Mouse (Mus musculus) C2C12 (cell line): ENCODE results near the gene Ctla2b.

ENCODE experiments used
- CEBPB ChIP-seq: IDR thresholded peaks from one replicate; pipeline ENCODE4 v1.6.1; 2011; ENCODE audit warnings: low read depth, mild to moderate bottlenecking, control low read depth, moderate library complexity
- CTCF ChIP-seq: IDR thresholded peaks from one replicate; pipeline ENCODE4 v1.5.1; 2011; ENCODE audit not compliant: control insufficient read depth, insufficient read depth, insufficient read length
- FOSL1 ChIP-seq: IDR thresholded peaks from one replicate; pipeline ENCODE4 v1.8.0; 2011; ENCODE audit warnings: mild to moderate bottlenecking, low read length; ENCODE audit not compliant: poor library complexity, insufficient read depth, severe bottlenecking
- MAX ChIP-seq: IDR thresholded peaks from one replicate; pipeline ENCODE4 v1.6.1; 2011; ENCODE audit warnings: mild to moderate bottlenecking, control low read depth
- MYOG ChIP-seq: IDR thresholded peaks from one replicate; pipeline ENCODE4 v1.6.1; 2011; ENCODE audit not compliant: control insufficient read depth, insufficient read length; ENCODE audit errors: extremely low read depth
- USF1 ChIP-seq: IDR thresholded peaks from one replicate; pipeline ENCODE4 v1.6.1; 2011; ENCODE audit warnings: low read depth, mild to moderate bottlenecking, control low read depth, moderate library complexity

DNA sequence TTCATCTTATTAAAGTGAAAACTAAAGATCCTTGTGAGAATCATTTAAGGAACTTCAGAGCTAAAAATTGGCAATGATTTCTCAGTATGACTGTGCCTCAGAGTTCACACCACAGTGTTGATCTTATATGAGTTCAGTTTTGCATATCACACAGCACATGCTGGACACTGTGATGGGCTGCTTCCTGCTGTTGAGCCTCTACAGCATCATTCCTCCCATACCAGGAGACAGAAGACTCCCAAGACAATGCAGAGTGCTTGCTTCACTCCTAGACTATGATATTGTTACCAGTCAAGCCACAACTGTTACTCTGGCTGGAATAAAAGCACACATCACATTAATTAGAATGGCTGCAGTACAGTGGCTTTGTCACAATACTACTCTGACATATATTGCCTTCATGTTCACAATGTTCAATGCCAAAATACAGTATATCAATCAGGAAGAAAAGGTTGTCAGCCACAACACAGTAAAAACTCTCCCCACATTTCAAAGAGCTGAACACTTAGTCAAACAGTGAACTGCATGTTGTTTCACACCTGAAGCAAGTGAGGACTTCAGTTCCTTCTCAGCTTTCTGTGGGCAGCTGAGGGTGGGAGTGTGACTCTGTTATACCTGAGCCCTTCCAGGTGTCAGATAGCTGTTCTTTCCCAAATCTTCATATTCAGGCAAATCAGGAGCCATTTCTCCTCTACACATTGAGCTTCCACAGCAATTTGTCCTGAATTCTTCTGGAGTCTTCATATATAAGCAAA is 1.7 kb downstream of the Ctla2b start:
- TF ChIP-seq USF1 (no peak), CTCF (no peak), CEBPB (no peak), MAX (no peak), FOSL1 (no peak), MYOG (no peak)
